Mouse (Mus musculus) left cerebral cortex, postnatal 4 days (tissue): ENCODE results near the gene Trappc6a. TPM values are rescaled to one million over a fixed set of nuclear protein-coding genes. Genes with fewer than 3 reads are reported as not detected.

Experiments
- DNase-seq: peaks from one replicate; pipeline ENCODE4 v3.0.0-alpha.2; 2022
- intact Hi-C: fragments of 180-260 bp; cut with DNase I; formaldehyde crosslinking; loops from one replicate; pipeline ENCODE4 v1.15.1; 2025
- total RNA-seq, 2 experiments: library from RNA; stranded (reverse); gene quantifications; 2 replicates each; pipeline ENCODE4 v1.2.3; 2021

Trappc6a gene
- total RNA-seq, 2 experiments from 2014 or later, result 17.9 to 19.0 TPM

DNA sequence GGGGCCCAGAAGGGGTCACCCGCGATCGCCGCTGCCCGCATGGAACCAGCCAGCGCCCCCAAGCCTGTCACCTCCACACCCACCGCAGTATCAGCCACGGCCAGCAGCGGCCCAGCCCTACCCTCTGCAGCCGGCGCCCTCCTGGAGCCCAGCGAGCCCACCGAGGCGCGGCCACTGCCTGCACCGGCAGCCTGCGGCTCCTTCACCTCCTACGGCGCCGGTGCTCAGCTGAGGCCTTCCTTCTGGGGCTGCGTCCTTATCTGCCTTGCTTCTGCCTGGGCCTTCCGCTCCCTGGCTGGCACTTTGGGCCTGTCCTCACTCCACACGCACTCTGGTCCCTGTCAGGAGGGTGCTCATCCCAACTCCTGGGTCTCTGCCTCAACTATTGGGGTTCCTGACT is 11.8 kb downstream of the Trappc6a start:
- intact Hi-C loops, result no loop called here
- no peak for DNase-seq

DNA sequence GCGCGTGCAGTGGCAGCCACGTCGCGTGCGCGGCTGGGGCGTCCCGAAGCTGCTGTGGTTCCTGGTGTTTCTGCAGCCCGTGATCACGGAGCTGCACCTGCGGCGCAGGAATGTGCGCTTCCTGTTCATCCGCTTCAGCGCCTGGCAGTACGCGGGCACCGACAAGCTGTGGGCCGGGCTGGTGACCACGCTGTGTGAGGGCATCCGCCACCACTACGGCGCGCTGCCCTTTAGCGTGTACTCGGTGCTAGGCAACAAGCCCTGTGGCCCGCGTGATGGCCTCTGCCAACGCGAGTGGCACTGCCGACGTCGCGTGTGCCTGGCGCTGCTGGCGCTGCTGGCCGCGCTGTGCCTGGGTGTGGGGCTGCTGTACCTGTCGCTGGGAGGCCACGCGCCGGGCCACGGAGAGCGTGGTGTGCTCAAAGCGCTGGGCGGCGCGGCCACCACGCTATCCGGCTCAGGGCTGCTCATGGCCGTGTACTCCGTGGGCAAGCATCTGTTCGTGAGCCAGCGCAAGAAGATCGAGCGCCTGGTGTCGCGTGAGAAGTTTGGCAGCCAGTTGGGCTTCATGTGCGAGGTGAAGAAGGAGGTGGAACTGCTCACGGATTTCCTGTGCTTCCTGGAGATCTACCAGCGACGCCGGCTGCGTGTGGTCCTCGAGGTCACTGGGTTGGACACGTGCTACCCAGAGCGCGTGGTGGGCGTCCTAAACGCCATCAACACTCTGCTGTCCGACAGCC is 15.0 kb downstream of the Trappc6a start:
- intact Hi-C loops, result no loop called here
- DNase-seq, result no peak

DNA sequence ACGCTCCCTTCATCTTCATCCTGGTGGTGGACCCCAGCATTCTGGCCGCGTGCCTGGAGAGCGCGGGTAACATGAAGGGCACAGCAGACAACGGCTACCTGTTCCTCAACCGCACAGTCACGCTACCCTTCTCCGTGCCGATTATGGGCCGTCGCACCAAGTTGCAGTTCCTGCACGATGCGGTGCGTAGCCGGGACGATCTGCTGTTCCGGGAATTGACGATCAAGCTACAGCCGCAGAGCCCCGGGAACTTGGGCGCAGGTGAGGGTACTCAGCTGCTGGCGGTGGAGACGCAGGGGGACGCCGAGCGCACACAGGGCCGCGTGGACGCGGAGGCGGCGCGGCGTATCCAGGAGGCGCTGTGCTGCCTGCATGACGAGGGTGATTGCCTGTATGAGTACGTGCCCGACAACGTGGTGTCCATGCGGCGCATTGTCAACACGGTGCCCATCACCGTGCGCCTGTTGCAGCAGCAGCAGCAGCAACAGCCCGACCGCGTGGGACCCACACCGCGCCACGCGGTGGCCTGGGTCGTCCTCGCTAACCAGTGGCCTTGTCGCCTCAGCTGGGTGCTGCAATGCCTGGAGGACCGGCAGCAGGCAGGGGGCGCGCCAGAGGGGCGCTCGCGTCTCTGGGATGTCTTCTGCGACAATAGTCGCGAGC is 15.7 kb downstream of the Trappc6a start:
- peak; percentile 63 for DNase-seq
- intact Hi-C loops, result no loop called here

DNA sequence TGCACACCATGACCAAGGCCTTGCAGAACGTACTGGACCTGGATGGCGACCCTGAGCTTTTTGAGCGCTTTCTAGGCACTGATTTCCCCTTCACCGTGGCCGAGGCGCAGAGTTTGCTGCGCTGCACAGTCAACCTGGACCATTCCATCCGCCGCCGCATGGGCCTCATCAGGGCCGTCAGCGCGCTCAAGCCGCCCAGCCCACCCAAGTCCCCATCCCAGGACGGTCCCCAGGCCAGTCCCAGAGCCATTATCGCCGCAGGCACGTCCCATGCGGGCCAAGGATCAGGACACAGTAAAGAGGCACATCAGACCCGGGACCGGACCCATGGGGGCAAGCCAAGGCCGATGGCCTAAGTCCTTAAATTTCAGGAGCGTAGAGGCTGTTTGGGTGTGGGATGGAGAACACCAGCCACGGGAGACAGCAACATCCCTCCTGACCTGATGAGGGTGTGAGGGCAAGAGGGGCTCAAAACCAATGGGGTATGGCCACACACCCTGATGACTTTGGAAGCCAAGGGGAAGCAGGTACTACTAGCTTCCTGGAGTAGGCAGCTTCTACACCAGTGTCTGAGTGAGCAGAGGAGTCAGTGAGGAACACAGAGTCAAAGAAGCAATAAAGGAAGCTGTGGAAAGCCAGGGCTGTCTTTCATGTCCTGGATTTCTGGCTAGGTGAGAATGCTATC is 16.4 kb downstream of the Trappc6a start:
- intact Hi-C loops, result no loop called here
- DNase-seq, result no peak

DNA sequence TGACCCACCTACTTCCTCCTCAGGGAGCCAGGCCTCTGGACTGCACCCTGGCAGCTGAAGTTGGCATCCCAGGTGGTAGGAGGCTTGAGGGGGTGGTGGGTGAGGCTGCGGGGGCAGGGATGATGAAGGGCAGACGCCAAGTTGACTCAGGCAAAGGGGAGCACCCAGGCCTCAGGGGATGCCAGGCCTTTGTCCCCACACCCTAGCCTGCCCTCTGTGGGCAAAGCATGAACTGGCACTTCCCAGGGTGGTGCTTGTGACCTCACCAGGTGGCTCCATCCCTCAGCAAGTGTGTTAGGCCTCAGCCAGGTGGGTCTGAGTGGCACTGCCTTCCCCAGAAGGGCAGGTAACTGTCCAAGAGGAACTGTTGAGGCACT is 16.9 kb downstream of the Trappc6a start:
- intact Hi-C loops, result no loop called here
- no peak for DNase-seq

DNA sequence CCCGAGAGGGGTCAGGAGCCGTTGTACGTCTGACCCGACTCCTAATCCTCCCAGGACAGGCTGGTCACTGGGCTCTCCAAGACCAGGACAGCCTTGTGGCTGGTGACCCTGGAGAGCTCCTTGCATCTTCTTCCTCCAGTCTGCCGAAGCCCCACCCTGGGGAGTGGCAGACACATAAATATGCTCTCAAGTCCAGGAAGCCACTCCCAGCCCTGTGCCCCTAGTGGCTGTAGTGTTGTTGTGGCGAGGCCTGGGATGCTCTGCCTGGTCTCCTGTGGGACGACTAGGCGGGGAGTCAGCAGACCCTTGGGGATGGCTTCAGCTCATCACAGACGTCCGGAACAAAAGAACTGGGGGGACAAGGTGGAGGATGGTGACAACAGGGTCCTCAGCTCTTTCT is 22.9 kb downstream of the Trappc6a start:
- intact Hi-C loops, result no loop called here

DNA sequence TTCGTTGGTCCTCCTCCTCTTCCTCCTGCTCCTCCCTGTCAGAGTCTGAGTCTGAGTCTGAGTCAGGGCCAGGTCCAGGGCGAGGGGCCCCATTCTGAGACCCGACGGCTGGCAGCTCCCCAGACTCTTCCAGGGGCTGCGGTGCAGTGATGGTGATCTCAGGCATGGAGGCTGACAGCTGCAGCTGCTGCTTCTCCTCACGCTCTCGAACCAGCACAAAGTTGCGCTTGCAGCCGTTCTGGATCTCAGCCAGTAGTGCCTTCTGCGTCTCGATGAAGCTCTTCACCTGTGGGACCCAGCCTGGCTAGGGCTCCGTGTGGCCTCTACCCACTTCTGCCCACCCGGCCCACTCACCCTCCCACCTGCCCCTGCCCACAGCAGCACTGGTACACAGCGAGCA is 24.0 kb downstream of the Trappc6a start:
- DNase-seq, result peak; percentile 28
- intact Hi-C loops, result no loop called here

More for the DNA sequence above, 22.9 kb downstream of the Trappc6a start:
- DNase-seq, result no peak

DNA sequence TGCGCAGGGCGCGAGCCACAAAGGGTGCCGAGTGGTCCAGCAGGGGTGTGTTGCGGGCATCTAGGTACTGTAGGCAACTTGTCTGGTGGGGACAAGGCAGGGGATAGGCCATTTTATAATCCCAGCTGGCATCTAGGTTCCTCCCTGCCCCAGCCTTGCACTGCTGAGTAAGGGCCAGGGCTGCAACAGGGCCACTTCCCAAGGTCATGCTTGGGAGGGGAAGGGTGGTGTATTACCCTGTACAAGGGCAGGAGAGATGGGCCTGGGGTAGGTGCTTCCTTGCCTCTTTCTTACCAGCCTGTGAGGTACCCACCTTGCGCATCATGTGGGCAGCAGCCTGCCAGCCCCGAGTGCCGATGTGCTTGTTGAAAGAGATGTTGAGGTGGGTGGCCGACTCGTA is 26.5 kb downstream of the Trappc6a start:
- no peak for DNase-seq
- intact Hi-C loops, result no loop called here

DNA sequence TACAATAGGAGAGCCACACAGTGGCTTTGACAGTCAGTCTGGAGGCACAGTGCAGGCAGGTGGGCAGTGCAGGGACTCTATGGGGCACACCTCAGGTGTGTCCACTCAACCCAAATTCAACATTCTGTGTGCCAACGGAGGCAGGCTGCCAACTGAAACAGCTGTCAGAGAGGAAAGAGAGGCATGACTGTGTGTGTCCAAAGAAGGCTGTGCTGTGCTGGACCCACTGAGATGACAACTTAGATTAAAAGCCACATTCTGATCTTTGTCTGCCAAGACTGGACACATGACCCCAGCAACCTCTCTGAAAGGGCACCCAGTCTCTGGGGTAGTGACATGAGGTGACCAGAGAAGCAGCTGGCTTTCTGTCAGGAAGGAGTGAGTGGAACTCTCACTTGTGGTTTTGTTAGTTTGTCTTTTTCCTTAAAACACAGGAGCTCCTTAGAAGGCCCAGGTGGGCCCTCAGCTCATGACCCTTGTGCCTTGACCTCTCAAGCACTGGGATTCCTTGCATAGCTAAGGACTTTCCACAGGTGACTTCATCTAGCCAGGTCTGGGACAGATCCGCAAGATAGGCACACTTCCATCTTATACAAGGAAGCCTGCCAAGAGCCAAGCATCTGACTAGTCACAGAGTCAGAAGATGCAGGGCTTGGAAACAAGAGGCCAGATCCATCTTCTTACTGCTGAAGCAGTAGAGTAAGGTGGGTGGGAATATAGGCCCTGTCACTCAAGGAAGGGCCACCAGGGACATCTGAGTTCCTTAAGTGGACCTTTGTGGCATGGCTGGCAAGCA is 32.8 kb downstream of the Trappc6a start:
- intact Hi-C loops, result no loop called here
- DNase-seq, result peak; percentile 45

DNA sequence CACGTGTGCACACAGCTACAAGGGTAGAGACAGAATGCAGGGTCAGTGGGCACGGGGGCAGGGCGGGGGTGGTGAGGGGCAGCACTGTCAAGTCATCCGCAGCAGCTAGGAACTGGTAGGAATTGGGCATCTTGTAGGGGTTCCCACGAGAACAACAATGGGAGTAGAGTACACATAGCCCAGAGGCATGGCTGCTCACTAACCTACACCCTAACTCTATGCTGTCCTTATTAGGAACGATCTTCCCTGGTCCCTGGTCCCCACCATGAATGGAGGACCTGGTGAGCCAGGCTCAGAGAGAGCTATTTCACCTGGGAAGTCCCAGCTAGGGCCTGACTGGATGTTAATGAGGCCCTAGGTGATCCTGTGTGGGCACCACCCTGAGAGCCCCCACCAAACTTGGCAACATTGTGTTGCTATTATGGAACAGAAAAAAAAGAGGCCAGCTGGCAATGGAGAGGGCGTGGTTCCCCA is 33.5 kb downstream of the Trappc6a start:
- intact Hi-C loops, result no loop called here

DNA sequence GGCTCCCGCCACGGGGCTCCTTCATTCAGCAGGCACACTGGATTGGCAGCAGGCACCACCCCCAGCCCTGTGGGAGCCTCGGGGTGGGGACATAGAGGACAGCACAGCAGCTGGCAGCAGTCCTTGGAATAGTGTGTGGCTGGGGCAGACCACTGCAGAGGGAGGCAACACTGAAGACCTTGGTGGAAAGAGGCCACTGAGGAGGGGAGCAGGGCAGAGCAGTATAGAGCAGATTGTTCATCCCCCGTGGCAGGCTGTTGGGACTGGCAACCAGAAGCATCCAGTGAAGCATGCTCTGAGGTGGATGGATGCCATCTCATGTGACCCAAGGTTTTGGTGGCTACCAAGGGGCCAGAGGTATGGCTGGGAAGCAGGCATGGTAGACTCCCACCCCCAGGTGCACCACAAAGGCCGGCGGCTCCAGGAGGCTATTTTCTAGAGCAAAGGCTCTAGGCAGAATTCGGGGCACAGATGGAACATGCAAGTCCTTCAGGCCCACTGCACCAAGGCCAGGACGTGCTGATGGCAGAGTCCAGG is 34.0 kb downstream of the Trappc6a start:
- intact Hi-C loops, result no loop called here
- peak; percentile 89 for DNase-seq

More for the DNA sequence above, 33.5 kb downstream of the Trappc6a start:
- DNase-seq, result no peak

DNA sequence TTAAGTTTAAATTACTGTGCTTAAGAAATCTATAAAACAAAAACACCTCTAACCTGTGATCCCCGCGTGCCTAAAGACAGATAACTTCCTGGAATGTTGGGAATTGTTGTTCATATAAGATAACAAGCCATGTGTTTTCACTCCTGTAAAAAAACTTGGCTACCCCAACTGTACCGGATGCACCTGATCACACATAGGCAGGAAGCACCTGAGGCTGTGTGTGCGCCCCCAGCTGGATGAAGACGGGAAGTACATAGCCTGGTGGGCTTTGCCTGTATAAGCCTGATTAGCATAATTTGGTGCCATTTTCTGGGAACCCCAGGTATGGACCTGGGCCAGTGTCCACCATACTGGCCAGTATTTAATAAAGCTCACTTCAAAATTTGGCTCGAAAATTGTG is 35.4 kb downstream of the Trappc6a start:
- intact Hi-C loops, result no loop called here
- DNase-seq, result no peak

DNA sequence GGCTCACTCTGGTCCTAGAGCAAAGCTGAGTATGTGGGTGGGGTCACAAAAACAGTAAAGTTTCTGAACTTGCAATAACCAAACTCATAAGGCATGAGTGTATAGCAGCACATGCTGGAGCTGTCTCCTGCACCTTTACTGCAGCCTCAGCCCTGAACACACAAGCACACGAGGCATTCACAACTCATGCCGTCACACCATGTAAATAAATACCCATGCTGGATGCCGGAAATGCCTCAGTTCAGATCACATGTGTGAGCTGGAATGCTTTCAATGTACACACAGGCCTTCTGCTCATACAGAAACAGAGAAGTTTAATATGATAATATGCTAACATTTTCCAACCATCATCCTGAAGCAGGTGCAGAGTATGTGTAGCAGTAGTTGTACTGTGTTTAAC is 37.8 kb downstream of the Trappc6a start:
- intact Hi-C loops, result no loop called here
- no peak for DNase-seq

DNA sequence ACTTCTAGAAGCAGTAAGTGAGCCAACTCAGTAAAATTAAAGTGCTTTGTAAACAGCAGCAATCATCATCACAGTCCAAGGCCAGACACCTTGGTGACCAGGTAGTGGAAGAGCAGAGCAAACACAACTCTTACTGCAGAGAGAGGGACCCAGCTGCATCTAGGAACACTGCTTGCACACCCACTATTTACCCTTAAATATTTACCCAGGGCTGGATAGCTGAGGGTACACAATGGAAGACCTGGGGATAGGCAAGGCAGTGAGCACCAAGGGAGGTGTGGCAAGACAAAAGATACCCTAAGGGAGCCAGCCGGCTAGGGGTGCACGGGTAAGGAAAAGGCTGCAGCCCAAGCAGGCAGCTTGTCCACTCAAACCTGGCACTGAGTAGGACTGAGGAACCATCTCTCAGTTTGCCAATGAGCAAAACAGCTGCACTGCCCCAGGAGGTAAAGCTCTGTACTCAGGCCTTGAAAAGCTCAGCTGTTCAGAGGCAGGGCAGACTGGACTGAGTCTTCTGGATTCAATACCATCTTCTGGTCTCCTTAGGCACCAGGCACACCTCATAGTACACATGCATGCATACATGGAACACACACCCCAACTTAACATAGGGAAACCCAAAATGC is 39.3 kb downstream of the Trappc6a start:
- intact Hi-C loops, result no loop called here
- DNase-seq, result no peak

DNA sequence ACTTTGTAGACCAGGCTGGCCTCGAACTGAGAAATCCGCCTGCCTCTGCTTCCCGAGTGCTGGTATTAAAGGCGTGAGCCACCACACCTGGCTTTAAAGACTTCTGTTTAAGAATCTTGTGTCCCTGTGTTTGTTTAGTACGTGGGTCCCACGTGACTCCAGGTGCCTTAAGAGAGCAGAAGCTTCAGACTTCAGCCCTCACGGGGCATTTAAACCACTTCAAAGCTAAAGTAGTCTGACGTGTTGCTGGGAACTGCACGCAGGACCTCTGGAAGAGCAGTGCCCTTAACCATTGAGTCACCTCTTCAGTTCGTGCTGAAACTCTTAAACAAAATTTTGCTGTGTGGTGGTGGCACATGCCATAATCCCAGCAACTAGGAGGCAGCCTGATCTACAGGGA is 41.2 kb downstream of the Trappc6a start:
- intact Hi-C loops, result no loop called here
- no peak for DNase-seq

DNA sequence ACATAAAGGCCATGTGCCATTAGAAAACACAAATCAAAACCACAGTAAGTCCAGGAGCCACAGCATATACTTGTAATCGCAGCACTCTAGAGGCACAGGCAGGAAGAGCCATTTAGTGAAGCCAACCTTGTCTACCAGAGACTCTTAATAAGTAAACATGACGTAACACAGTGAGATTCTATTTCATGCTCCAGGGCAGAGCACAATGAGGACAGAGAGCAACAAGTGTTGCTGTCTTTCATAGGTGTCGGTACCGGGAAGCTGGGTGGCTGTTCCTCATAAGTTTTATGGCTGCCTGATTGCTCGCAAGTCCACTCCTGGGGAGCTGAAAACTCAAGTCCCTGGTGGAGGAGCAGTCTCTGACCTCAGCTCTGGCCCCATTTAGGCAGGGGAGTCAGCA is 43.4 kb downstream of the Trappc6a start:
- intact Hi-C loops, result no loop called here
- no peak for DNase-seq

DNA sequence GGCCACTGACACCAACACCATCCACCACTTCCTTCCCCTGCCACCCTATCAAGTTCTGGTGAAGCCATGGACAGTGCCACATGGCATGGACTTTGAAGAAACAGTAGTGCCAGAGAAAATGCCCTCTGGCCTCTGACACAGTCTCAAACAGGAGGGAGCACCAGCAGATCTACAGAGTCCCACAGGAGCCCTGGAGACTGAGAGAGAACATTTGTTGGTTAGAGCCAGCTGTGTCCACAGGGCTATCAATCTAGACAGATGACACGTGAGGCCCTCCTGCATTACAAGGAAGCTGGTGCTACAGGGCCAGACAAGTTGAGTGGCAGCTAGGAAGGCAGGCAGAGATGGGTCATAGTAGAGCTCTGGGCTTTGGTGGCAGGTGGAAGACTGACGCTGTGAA is 44.2 kb downstream of the Trappc6a start:
- DNase-seq, result no peak
- intact Hi-C loops, result no loop called here

DNA sequence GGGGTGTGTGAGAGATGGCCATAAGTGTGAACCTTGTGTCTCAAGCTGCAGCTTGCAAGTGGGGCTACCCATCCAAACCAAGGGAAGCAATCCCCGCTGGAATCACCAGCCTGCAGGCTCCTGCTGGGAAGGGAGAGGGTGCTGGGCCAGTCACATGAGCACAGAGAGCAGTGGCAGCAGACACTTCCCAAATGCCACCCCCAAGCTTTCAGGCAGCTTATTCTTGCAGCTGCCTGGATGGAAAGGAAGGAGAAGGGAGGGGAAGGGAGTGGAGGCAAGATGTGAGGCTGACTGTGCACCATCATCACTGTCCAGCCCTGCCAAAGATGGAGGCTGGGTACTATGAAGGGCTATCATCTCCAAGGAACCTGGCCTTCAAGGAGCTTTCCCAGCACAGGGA is 46.0 kb downstream of the Trappc6a start:
- intact Hi-C loops, result no loop called here
- DNase-seq, result no peak

DNA sequence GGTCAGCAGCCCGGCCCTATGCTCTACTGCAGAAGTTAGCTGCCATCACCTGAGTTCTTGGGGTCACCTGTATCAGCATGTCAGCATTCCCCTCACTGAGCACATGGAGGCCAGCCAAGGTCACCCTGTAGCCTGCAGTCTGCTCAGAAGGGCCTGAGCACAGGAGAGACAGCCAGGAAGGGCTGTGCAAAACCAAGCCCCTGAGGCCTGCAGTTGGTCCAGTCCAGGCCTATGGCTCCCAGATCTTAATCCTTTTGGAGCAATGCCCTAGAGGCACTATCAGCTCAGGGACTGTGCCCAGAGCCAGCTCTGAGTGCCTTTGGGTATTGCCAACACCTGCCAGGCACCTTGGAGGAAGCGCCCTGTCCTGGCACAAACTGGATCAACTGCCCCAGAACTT is 48.9 kb downstream of the Trappc6a start:
- no peak for DNase-seq
- intact Hi-C loops, result loop anchor here (5.0 kb wide), 1 partner anchor 90 kb away; no protein-coding TSS in a partner anchor
